Mouse (Mus musculus): ENCODE measurements at regions not wholly inside any gene's neighbourhood (a gene's known extent, or its start where the extent isn't known, plus 50 kb on each side); places are given as distances from the start of the nearest gene placed in this dataset.

GRCm38 (mm10) chr6:81611980-81612379 lies 311.5 kb upstream of the Gcfc2 start:
- no peaks in the 10 kb centered on the region for H3K79me2 ChIP-seq (replicated peaks; ENCODE audit: control insufficient read depth, extremely low read depth, insufficient read depth, poor library complexity, severe bottlenecking)
- H3K27me3 ChIP-seq (replicated peaks): no peaks in the 10 kb centered on the region
- H3K4me1 ChIP-seq (ENCODE audit: control insufficient read depth in 1 of 2, insufficient read depth in 2 of 2): no peaks in the 10 kb centered on the region
- H3K4me2 ChIP-seq (ENCODE audit: insufficient read depth, low read depth, poor library complexity, severe bottlenecking): no peak overlapping the region
- peaks cover 8% of the 10 kb centered on the region for H3K9me3 ChIP-seq (replicated peaks; ENCODE audit: low read length)
- no peak overlapping the region for H3K27ac ChIP-seq (ENCODE audit: insufficient read depth, low read depth)
- no peak overlapping the region for H3K9ac ChIP-seq (ENCODE audit: insufficient read depth, low read depth)
- H3K4me3 ChIP-seq (replicated peaks in 1 of 3; ENCODE audit: low read depth in 2 of 3, low read length in 2 of 3, poor library complexity in 1 of 3): no peak overlapping the region
- TF ChIP-seq POLR2A (IDR thresholded peaks at IDR 0.05; ENCODE audit: low read depth, low read length) (no peak), ZMIZ1 (IDR thresholded peaks at IDR 0.05; ENCODE audit: low read depth, low read length) (no peak), KAT2A (IDR thresholded peaks at IDR 0.05; ENCODE audit: insufficient replicate concordance, low read length) (no peak)
- H3K36me3 ChIP-seq (replicated peaks in 1 of 2; ENCODE audit: control insufficient read depth in 1 of 2, insufficient read depth in 1 of 2, low read length in 1 of 2): no peaks in the 10 kb centered on the region
- dilution Hi-C loops (cut with MboI; ENCODE audit: extremely low pct_ligation_motif_present, extremely low pct_unique_long_range_greater_than_20kb, low sequenced_read_pairs): no loop called here
- in situ Hi-C loops (cut with MboI; ENCODE audit: low pct_ligation_motif_present, low pct_unique_long_range_greater_than_20kb, low sequenced_read_pairs): no loop called here
- no peak for DNase-seq (ENCODE audit: extremely low read depth)

- dilution Hi-C loops (cut with MboI; ENCODE audit: extremely low pct_ligation_motif_present, extremely low pct_unique_long_range_greater_than_20kb, low sequenced_read_pairs) (no loop called here), in situ Hi-C loops (cut with MboI; ENCODE audit: low pct_ligation_motif_present, low pct_unique_long_range_greater_than_20kb, low sequenced_read_pairs) (no loop called here)
- H3K9ac ChIP-seq (ENCODE audit: insufficient read depth, low read depth): no peak overlapping the region
- peaks cover 5% of the 10 kb centered on the region for H3K9me3 ChIP-seq (replicated peaks; ENCODE audit: low read length)
- no peaks in the 10 kb centered on the region for H3K4me1 ChIP-seq (ENCODE audit: control insufficient read depth in 1 of 2, insufficient read depth in 2 of 2)
- no peaks in the 10 kb centered on the region for H3K36me3 ChIP-seq (replicated peaks in 1 of 2; ENCODE audit: control insufficient read depth in 1 of 2, insufficient read depth in 1 of 2, low read length in 1 of 2)
- DNase-seq (ENCODE audit: extremely low read depth): peak; percentile 3
- H3K79me2 ChIP-seq (replicated peaks; ENCODE audit: control insufficient read depth, extremely low read depth, insufficient read depth, poor library complexity, severe bottlenecking): no peaks in the 10 kb centered on the region
- no peak overlapping the region for H3K27ac ChIP-seq (ENCODE audit: insufficient read depth, low read depth)
- H3K27me3 ChIP-seq (replicated peaks): no peaks in the 10 kb centered on the region
- no peak overlapping the region for H3K4me2 ChIP-seq (ENCODE audit: insufficient read depth, low read depth, poor library complexity, severe bottlenecking)
- TF ChIP-seq ETS1 (conservative IDR thresholded peaks at IDR 0.05; ENCODE audit: low read depth, low read length) (no peak), MAX (IDR thresholded peaks at IDR 0.05; ENCODE audit: low read length) (no peak), ZNF384 (IDR thresholded peaks at IDR 0.05; ENCODE audit: low read depth, low read length) (no peak), CHD1 (IDR thresholded peaks at IDR 0.05; ENCODE audit: low read depth, low read length) (no peak), POLR2A (IDR thresholded peaks at IDR 0.05; ENCODE audit: low read depth, low read length) (no peak), NELFE (IDR thresholded peaks at IDR 0.05; ENCODE audit: low read depth, low read length) (no peak), SMC3 (IDR thresholded peaks at IDR 0.05; ENCODE audit: low read depth, low read length) (no peak)
- H3K4me3 ChIP-seq (replicated peaks in 1 of 3; ENCODE audit: low read depth in 2 of 3, low read length in 2 of 3, poor library complexity in 1 of 3): no peak overlapping the region
These were observed 305.5 kb upstream of the Gcfc2 start for GRCm38 (mm10) chr6:81618018-81618417.

DNA sequence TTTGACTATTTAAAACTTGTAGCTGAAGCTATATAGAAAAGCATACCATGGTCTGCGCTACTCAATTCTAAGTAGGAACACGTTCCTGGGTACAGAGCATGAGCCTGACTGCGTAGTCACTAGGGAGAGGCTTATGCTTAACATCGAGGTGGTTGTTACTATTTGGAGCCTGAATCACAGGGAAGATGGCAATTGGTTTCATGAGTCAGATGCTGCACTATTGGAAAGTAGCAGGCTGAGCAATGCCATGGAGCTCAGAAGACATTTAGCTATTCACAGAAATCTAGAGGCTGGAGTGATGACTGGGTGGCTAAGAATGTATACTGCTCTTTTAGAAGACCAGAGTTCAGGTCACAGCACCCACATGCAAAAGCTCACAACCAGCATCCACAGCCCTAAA lies 302.4 kb upstream of the Gcfc2 start:
- no peaks in the 10 kb centered on the region for H3K27me3 ChIP-seq (replicated peaks)
- no peak overlapping the region for H3K27ac ChIP-seq (ENCODE audit: insufficient read depth, low read depth)
- peaks cover 13% of the 10 kb centered on the region for H3K9me3 ChIP-seq (replicated peaks; ENCODE audit: low read length)
- no peak for DNase-seq (ENCODE audit: extremely low read depth)
- dilution Hi-C loops (cut with MboI; ENCODE audit: extremely low pct_ligation_motif_present, extremely low pct_unique_long_range_greater_than_20kb, low sequenced_read_pairs): no loop called here
- no peaks in the 10 kb centered on the region for H3K4me1 ChIP-seq (ENCODE audit: control insufficient read depth in 1 of 2, insufficient read depth in 2 of 2)
- in situ Hi-C loops (cut with MboI; ENCODE audit: low pct_ligation_motif_present, low pct_unique_long_range_greater_than_20kb, low sequenced_read_pairs): no loop called here
- TF ChIP-seq POLR2A (IDR thresholded peaks at IDR 0.05; ENCODE audit: low read depth, low read length) (no peak), KAT2A (IDR thresholded peaks at IDR 0.05; ENCODE audit: insufficient replicate concordance, low read length) (no peak), NRF1 (IDR thresholded peaks at IDR 0.05; ENCODE audit: low read depth, low read length) (no peak), TCF12 (IDR thresholded peaks at IDR 0.05; ENCODE audit: low read depth, low read length) (no peak), CHD1 (IDR thresholded peaks at IDR 0.05; ENCODE audit: low read depth, low read length) (no peak), MEF2A (IDR thresholded peaks at IDR 0.05; ENCODE audit: borderline replicate concordance, low read depth, low read length) (no peak), EP300 (IDR thresholded peaks at IDR 0.05; ENCODE audit: low read length) (no peak), ZC3H11A (IDR thresholded peaks at IDR 0.05; ENCODE audit: low read depth, low read length) (no peak), E2F4 (IDR thresholded peaks at IDR 0.05; ENCODE audit: insufficient replicate concordance, low read depth, low read length) (no peak), RCOR1 (conservative IDR thresholded peaks at IDR 0.05; ENCODE audit: low read depth, low read length) (no peak), MAZ (IDR thresholded peaks at IDR 0.05; ENCODE audit: low read depth, low read length) (no peak), ZMIZ1 (IDR thresholded peaks at IDR 0.05; ENCODE audit: low read depth, low read length) (no peak)
- no peaks in the 10 kb centered on the region for H3K79me2 ChIP-seq (replicated peaks; ENCODE audit: control insufficient read depth, extremely low read depth, insufficient read depth, poor library complexity, severe bottlenecking)
- H3K36me3 ChIP-seq (replicated peaks in 1 of 2; ENCODE audit: control insufficient read depth in 1 of 2, insufficient read depth in 1 of 2, low read length in 1 of 2): no peaks in the 10 kb centered on the region
- H3K4me3 ChIP-seq (replicated peaks in 1 of 3; ENCODE audit: low read depth in 2 of 3, low read length in 2 of 3, poor library complexity in 1 of 3): no peak overlapping the region
- no peak overlapping the region for H3K9ac ChIP-seq (ENCODE audit: insufficient read depth, low read depth)
- no peak overlapping the region for H3K4me2 ChIP-seq (ENCODE audit: insufficient read depth, low read depth, poor library complexity, severe bottlenecking)

Measured in CH12.LX (cell line).